18 mouse cellular contexts compared by ENCODE assay signal in genomic region chr2:157845831-157846230, GRCm38 (mm10).
DNase-seq lines count a peak whose midpoint lies in the region; ATAC-seq lines count a peak whose summit lies in the region.
"Had no signal": no experiment of that assay in that cellular context is flagged by ENCODE, and none has a peak within 500 bp of the region (broad histone marks: within the 10 kb centered on the region; RNA-seq: fewer than 3 reads in every experiment).

No protein-coding gene starts in this region.

- peak; percentile 24 for DNase-seq in testis, postnatal 10 days (ENCODE audit: low spot score)
- DNase-seq in testis, postnatal 14 days (ENCODE audit: low spot score), result no peak
- DNase-seq in A20 (ENCODE audit: low read depth, low spot score), result peak; percentile 44
- DNase-seq in kidney, adult 11 months, result no peak
- DNase-seq: adrenal gland, adult 2 months; adrenal gland, postnatal 14 days; cerebellum, adult 11-12 months; cerebellum, adult 8-10 months; cerebellum, postnatal 10 days; cerebellum, postnatal 36 days; embryo, embryonic 11 days; gastrocnemius, postnatal 25 days; heart, postnatal 36 days had no signal

- peak; percentile 71 for ATAC-seq in megakaryocyte, adult 5-6 weeks (ENCODE audit: poor library complexity, severe bottlenecking)
- ATAC-seq in CD4-positive, CD25-positive, alpha-beta regulatory T cell, adult 4 months, result no peak
- ATAC-seq: forebrain, embryonic 15.5 days; hindbrain, embryonic 16.5 days; intestine, embryonic 15.5 days had no signal

Comparison
In these comparisons a context has a peak if more than half of its experiments do, and no peak if none do; other contexts are left out.
1. DNase-seq: peak in testis, postnatal 10 days (single experiment) and A20 (single experiment); none in testis, postnatal 14 days (single experiment) and kidney, adult 11 months (single experiment).